Mouse (Mus musculus) liver, embryonic 14.5 days (tissue): ENCODE measurements around the gene Mgat1. TPM values are rescaled to one million over a fixed set of nuclear protein-coding genes. Genes with fewer than 3 reads are reported as not detected.

ENCODE experiments used
- ATAC-seq: fragments of 200-750 bp; cut with Nextera tagmentation; 2 replicates; pipeline ENCODE4 v1.8.0; 2017; ENCODE audit warnings: moderate number of reproducible peaks, mild to moderate bottlenecking, moderate library complexity; ENCODE audit not compliant: insufficient read depth
- DNase-seq, 3 experiments: peaks; one replicate each; pipeline ENCODE4 v3.0.0-alpha.2; 2012 to 2013; ENCODE audit warnings: low read depth in 3 of 3, low spot score in 3 of 3
- H3K27ac ChIP-seq: fragments of 300-500 bp; sonication (generic); 2 replicates; pipeline ENCODE4 v1.5.1; 2014; ENCODE audit warnings: moderate library complexity, mild to moderate bottlenecking, control low read depth, inconsistent platforms
- H3K27me3 ChIP-seq: fragments of 300-500 bp; sonication (generic); 2 replicates; pipeline ENCODE4 v1.6.1; 2014; ENCODE audit warnings: mild to moderate bottlenecking, low read length, moderate library complexity; ENCODE audit not compliant: control insufficient read depth, insufficient read depth
- H3K36me3 ChIP-seq: fragments of 300-500 bp; sonication (generic); replicated peaks from 2 replicates; pipeline ENCODE4 v1.6.1; 2014; ENCODE audit warnings: low read depth; ENCODE audit not compliant: control insufficient read depth, insufficient read depth
- H3K4me1 ChIP-seq, 2 experiments: fragments of 200-500 bp in 1 of 2; fragments of 300-500 bp in 1 of 2; sonication (generic) in 1 of 2; replicated peaks; 2 replicates each; pipeline ENCODE4 v1.6.1; 2012 to 2014; ENCODE audit warnings: antibody characterized with exemption in 1 of 2, inconsistent platforms in 1 of 2, low read length in 1 of 2; ENCODE audit not compliant: control insufficient read depth in 2 of 2, insufficient read depth in 2 of 2
- H3K4me2 ChIP-seq: fragments of 300-500 bp; sonication (generic); 2 replicates; pipeline ENCODE4 v1.6.1; 2014; ENCODE audit warnings: low read depth, mild to moderate bottlenecking, control low read depth, moderate library complexity
- H3K4me3 ChIP-seq, 2 experiments: fragments of 200-500 bp in 1 of 2; fragments of 300-500 bp in 1 of 2; sonication (generic) in 1 of 2; 2 replicates each; pipeline ENCODE4 v1.5.1; 2012 to 2014; ENCODE audit warnings: low read depth in 2 of 2, low read length in 2 of 2, mild to moderate bottlenecking in 2 of 2, control low read depth in 1 of 2, inconsistent platforms in 1 of 2, moderate library complexity in 1 of 2; ENCODE audit not compliant: insufficient read depth in 1 of 2
- H3K9ac ChIP-seq: fragments of 300-500 bp; sonication (generic); replicated peaks from 2 replicates; pipeline ENCODE4 v1.6.1; 2014; ENCODE audit warnings: mild to moderate bottlenecking, control low read depth, moderate library complexity
- H3K9me3 ChIP-seq: fragments of 300-500 bp; sonication (generic); 2 replicates; pipeline ENCODE4 v1.6.1; 2016; ENCODE audit warnings: low read length, mixed read lengths; ENCODE audit not compliant: control insufficient read depth
- CTCF ChIP-seq: IDR thresholded peaks from 2 replicates; pipeline ENCODE4 v1.5.1; 2016; ENCODE audit warnings: antibody characterized with exemption, low read depth, control low read depth
- EP300 ChIP-seq: IDR thresholded peaks from 2 replicates; pipeline ENCODE4 v1.6.1; 2016; ENCODE audit warnings: antibody characterized with exemption, low read depth
- WGBS: fragments of 180-500 bp; shearing (Covaris S2); extraction: QIAGEN DNeasy Blood & Tissue Kit; methylation state at CpG from one replicate; pipeline ENCODE4 v1.1.7; 2014; ENCODE audit not compliant: insufficient replicate concordance; 5-methylcytosine and 5-hydroxymethylcytosine counted together
- polyA plus RNA-seq, 2 experiments: library from polyadenylated mRNA; depleted of rRNA in 1 of 2; stranded (reverse) in 1 of 2; unstranded in 1 of 2; fragments of >200 nt; fragmentation: Nextera tagmentation in 1 of 2; extraction: Ambion mirVana in 1 of 2; gene quantifications; 2 replicates each; pipeline versions ENCODE4 v1.2.1 to v1.2.3; 2012 to 2014

Mgat1 gene
- polyA plus RNA-seq, 2 experiments: 22.6 to 22.8 TPM

DNA sequence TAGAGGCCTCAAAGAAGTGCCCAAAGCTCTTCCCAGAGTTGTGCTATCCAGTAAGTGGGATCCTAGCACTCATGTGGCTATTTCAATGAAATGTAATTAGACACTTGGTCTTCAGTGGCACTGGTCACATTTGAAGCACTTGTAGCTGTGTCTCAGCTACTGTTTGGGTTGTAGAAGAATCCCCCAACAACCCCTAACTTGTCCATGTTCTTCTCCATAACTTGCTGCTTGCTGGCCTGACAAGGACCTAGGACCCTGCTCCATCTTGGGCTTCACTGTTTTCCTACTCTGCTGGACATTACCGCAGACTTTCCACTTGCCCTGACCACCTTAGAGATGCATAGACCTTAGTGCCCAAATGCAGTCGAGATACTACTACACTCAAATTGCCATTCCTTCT lies 41.9 kb upstream of the Mgat1 start:
- Histone ChIP-seq H3K4me1 (peaks cover 24 to 28% of the 10 kb centered on the region in 2 experiments), H3K36me3 (no peaks in the 10 kb centered on the region), H3K4me3 (peak overlapping the region; percentile 88 to 90), H3K4me2 (peak overlapping the region; percentile 93), H3K9ac (peak overlapping the region; percentile 96), H3K9me3 (no peaks in the 10 kb centered on the region), H3K27me3 (no peaks in the 10 kb centered on the region), H3K27ac (peak overlapping the region; percentile 94)
- WGBS: 41% methylated on average over 2 of the region's 2 CpGs
- TF ChIP-seq CTCF: no peak
- TF ChIP-seq EP300: no peak
- DNase-seq (no peak), ATAC-seq (no peak)

- Histone ChIP-seq H3K27ac (peak overlapping the region; percentile 94), H3K4me2 (peak overlapping the region; percentile 93), H3K36me3 (no peaks in the 10 kb centered on the region), H3K4me3 (peak overlapping the region; percentile 88 to 90), H3K9ac (peak overlapping the region; percentile 96), H3K4me1 (peaks cover 28 to 33% of the 10 kb centered on the region in 2 experiments), H3K27me3 (no peaks in the 10 kb centered on the region), H3K9me3 (no peaks in the 10 kb centered on the region)
- ATAC-seq: peak; percentile 10; the same call in 1 of the 2 replicates
- under 1% methylated on average over 10 of the region's 10 CpGs for WGBS
- DNase-seq: peak in 1 of 3 experiments; percentile 58
- TF ChIP-seq EP300 (no peak), CTCF (no peak)
Observed at GRCm38 (mm10) chr11:49202523-49203061, 41.4 kb upstream of the Mgat1 start.

GRCm38 (mm10) chr11:49203129-49203768 lies 40.7 kb upstream of the Mgat1 start, which contains the start of gene Zfp62:
Zfp62 (plus strand) TSS chr11:49203292.
- Histone ChIP-seq H3K4me3 (peak within 1 kb of the TSS; percentile 88 to 90), H3K27me3 (no peaks in the 10 kb centered on the region), H3K27ac (peak within 1 kb of the TSS; percentile 94), H3K9me3 (no peaks in the 10 kb centered on the region), H3K9ac (peak within 1 kb of the TSS; percentile 96), H3K4me2 (peak within 1 kb of the TSS; percentile 93), H3K36me3 (no peaks in the 10 kb centered on the region), H3K4me1 (peaks cover 31 to 36% of the 10 kb centered on the region in 2 experiments)
- peak; percentile 91 for ATAC-seq
- peak; percentile 83 to 87 (median 85) for DNase-seq
- TF ChIP-seq CTCF: no peak; the same call in 1 of the 2 replicates
- peak; percentile 50 for TF ChIP-seq EP300
- WGBS: under 1% methylated on average over 45 of the region's 47 CpGs

DNA sequence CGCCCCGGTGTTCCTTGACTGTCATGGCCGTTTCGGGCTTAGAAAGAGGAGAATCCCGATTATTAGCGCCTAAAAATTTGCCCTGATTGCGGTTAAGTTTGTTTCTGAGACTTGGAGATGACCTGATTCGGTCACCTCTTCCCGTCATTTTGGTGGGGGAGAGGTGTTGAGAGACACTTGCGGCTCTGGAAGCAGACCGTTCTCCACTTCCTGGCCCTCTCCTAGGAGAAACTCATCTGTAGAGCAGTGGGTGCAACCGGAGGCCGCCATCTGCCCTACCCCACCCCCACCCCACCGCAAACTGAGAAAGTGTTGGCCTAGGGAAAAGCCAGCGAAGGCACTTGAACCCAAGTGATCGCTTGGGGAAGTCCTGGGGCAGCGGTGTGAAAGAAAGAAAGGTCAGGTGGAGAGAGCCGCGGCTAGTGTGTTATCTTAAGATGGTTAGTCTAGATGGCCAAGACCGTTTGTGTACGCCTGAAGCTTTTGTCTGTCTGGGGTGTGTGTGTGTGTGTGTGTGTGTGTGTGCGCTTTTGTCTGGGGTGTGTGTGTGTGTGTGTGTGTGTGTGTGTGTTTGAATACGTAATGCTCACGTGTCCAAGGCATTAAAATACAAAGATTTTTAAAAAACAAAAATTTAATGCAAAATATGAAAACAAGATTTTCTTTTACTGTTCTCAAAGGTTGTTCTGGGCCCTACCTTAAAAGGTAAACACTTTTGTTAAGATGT lies 40.1 kb upstream of the Mgat1 start:
- peaks cover 34 to 39% of the 10 kb centered on the region in 2 experiments for H3K4me1 ChIP-seq
- H3K27ac ChIP-seq: peak overlapping the region; percentile 94
- H3K4me2 ChIP-seq: peak overlapping the region; percentile 93
- H3K9ac ChIP-seq: peak overlapping the region; percentile 96
- no peak for TF ChIP-seq CTCF
- TF ChIP-seq EP300: no peak
- H3K4me3 ChIP-seq: peak overlapping the region; percentile 88 to 90
- ATAC-seq (peak; percentile 65), DNase-seq (peak in 2 of 3 experiments; percentile 45 to 57)
- 0% methylated on average over 24 of the region's 24 CpGs for WGBS
- H3K9me3 ChIP-seq: no peaks in the 10 kb centered on the region
- H3K27me3 ChIP-seq: no peaks in the 10 kb centered on the region
- H3K36me3 ChIP-seq: no peaks in the 10 kb centered on the region

DNA sequence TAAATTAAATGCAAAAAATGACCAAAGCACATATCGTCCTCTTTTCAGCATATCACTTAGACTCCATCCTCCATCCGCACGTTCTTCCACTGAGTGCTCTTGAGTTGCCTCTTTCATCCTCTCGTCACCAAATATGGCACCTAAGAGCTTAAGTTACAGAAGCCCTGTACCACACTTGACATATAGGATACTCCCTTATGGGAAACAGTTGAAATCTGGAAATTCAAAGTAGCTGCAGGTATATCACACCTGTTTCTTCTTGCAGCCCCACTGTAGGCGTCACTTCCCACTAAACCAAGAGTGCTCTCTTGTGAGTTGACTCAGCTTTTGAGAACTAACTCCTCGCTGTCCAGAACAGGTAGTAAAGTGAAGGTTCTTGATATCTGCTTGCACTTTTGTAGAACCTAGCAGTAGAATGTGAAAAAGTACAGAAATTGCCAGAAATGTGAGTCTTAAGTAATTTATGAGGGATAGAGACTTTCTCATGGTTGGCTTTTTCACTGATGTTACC lies 38.9 kb upstream of the Mgat1 start:
- peak overlapping the region in 1 of 2 experiments; percentile 88; a peak in 2 of 4 replicates for H3K4me3 ChIP-seq

More for the DNA sequence above, 38.9 kb upstream of the Mgat1 start:
- Histone ChIP-seq H3K27ac (no peak overlapping the region; the same call in 1 of the 2 replicates), H3K9ac (no peak overlapping the region), H3K9me3 (no peaks in the 10 kb centered on the region), H3K36me3 (no peaks in the 10 kb centered on the region), H3K4me2 (peak overlapping the region; percentile 93), H3K4me1 (peaks cover 34 to 42% of the 10 kb centered on the region in 2 experiments), H3K27me3 (no peaks in the 10 kb centered on the region)
- TF ChIP-seq CTCF: no peak
- TF ChIP-seq EP300: no peak
- DNase-seq (no peak), ATAC-seq (no peak)
- WGBS: 80% methylated on average over 6 of the region's 6 CpGs
